Mouse (Mus musculus): Measurements from ENCODE around the gene 2010300C02Rik. TPM values are rescaled to one million over a fixed set of nuclear protein-coding genes. Genes with fewer than 3 reads are reported as not detected.

2010300C02Rik gene
- total RNA-seq, 4 experiments from 2014 or later, result 1.1 to 3.0 (median 2.0) TPM

DNA sequence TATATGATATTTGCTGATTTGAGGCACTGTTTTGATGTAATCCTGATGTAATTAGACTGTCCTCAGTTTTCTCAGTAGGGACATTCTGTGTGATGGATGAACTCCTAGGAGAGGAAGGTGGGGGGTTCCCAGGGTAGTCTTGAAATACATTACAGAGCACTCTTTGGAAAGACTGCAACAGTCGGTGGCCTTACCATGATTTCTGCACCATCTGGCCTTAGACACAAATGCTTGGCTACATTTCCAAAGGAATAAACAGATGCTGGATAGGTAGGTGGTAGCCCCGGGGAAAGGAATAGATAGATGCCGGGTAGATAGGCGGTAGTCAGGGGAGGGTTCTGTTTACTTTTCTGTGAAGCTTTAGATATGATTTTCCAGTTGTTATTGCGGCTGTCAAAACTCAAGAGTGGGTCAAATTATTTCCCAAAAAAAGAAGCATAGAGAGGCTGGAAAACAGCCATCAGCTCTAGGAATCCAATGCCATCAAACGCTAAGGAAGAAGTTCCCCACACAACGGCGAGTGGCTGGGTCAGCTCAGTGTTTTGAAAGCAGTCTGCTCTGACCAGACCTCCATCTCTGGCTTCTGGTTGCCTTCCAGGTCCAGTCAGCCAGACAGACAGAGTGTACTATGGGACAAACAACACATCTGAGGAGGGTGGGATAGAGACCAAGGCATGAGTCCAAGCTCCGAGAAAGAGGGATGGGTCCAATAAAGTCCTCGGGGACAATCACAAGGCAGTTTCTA lies 147.2 kb downstream of the 2010300C02Rik start:
- DNase-seq (ENCODE audit: low spot score), result peak; percentile 16

DNA sequence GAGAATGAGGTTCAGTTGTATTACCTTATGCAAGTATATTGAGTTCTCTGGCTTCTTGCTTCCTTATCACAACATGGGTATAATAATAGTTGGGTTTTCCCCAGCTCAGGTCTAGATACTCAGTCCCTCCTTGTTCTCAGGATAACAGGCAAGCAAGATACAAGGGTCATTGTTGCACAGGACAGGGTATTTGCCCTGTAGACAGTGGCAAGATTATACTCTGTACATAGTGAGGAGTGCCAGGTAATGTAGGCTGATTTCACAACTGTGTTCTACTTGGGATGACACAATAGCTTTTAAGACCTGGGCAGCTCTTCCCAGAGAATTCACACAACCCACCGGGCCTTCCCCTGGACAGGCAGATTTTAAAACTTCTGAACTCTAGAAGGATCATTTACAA lies 151.5 kb downstream of the 2010300C02Rik start:
- DNase-seq (ENCODE audit: low spot score), result no peak

DNA sequence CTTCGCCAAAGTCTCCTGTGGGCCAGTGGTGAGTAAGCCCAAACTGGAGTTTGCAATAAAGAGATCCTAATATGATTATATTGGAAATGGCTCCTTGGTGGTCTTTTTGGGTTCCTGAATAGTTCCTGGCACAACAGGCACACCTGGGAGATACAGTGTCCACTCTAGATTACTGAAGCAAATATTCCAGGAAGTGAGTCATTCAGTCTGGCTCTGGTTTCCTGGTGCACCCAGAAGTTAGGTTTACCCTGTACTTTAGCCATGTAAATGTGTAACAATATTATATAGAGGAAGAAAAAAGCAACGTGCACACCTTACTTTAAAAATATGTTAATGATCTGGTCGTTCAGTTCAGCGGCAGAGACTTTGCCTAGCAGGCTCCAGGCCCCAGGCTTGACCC lies 153.1 kb downstream of the 2010300C02Rik start:
- no peak for DNase-seq (ENCODE audit: low spot score)

DNA sequence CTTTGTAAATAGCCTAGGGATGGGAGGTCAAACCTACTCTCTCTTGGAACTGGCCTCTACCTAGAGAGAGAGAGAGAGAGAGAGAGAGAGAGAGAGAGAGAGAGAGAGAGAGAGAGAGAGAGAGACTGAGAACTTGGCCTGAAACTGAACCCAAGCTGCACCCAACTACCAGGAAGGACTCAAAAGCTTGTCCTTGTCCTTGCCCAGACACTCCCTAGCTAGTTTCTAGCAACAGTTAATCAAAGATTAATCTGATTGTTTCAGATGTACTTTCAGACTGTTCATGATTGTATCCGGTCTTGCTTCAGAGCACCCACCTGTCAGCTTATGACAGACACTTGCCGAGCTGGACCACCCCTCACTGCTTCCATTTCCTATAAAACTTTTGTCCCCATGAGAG lies 153.5 kb downstream of the 2010300C02Rik start:
- no peak for DNase-seq (ENCODE audit: low spot score)

GRCm38 (mm10) chr1:37565396-37565795 lies 154.5 kb downstream of the 2010300C02Rik start:
- DNase-seq (ENCODE audit: low spot score), result no peak

- DNase-seq (ENCODE audit: low spot score), result peak; percentile 30
Observed at GRCm38 (mm10) chr1:37561955-37562354, 157.9 kb downstream of the 2010300C02Rik start.

Other genes starting within 250 kb of the 2010300C02Rik start
- 10 to 100 TPM in 2 of 4 experiments, 1 to 10 TPM in 2; 7.6 to 10.6 (median 9.4) TPM for gene Mgat4a, start 179.1 kb downstream of the 2010300C02Rik start, total RNA-seq (2022)
- gene Tsga10, start 146.3 kb upstream of the 2010300C02Rik start, total RNA-seq (2022), result 1 to 10 TPM; 3.7 to 4.3 (median 4.0) TPM
- 10 to 100 TPM; 12.8 to 16.5 (median 13.7) TPM for gene Lipt1, start 151.7 kb upstream of the 2010300C02Rik start, total RNA-seq (2022)
- gene Mitd1, start 170.3 kb upstream of the 2010300C02Rik start, total RNA-seq (2022), result 1 to 10 TPM; 2.9 to 4.1 (median 3.5) TPM
- 100 to 1,000 TPM; 398 to 451 (median 428) TPM for gene Mrpl30, start 170.4 kb upstream of the 2010300C02Rik start, total RNA-seq (2022)
- gene Lyg2, start 196.4 kb upstream of the 2010300C02Rik start, total RNA-seq (2022), result not detected
- not detected for gene Lyg1, start 237.7 kb upstream of the 2010300C02Rik start, total RNA-seq (2022)